Comparison of ENCODE assay signal across 8 mouse cellular contexts in the genomic region with DNA sequence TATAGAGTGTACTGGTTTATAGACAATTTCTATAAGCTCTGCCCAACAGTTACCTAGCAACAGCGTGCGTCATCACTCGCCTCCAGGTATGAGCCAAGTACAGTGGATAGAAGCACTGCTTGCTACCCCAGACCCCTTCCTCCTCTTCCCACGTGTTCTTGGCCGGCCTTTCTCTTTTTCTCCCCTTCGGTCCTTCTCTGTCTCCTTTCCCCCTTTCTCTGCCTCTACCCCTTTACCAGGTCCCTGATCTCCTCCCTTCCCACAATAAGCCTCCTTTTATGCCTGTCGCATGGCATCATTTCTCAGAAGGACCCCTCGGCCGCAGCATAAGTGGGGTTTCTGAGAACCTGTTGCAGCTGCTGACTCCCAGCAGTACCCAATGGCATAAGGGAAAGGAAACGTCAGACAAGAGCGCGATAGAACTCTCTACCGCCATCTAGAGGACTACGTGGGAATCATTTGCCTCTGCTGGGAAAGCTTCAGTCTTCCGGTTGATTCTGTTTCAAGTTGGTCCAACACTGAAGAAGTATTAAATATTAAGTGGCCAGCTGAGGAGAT. TPM values are rescaled to one million over a fixed set of nuclear protein-coding genes. Genes with fewer than 3 reads are reported as not detected.
DNase-seq lines count a peak whose midpoint lies in the region; ATAC-seq and TF ChIP-seq lines count a peak whose summit lies in the region.

No protein-coding gene starts in this region.

- peak; percentile 88 for DNase-seq in MN1 (ENCODE audit: low spot score)
- DNase-seq in cerebellum, adult 11 months, result peak; percentile 65
- DNase-seq in forebrain, embryonic 14.5 days (ENCODE audit: low spot score), result peak; percentile 93
- peak; percentile 80 for DNase-seq in heart, postnatal 4 days
- peak; percentile 60 to 71 for DNase-seq in layer of hippocampus, adult 8-10 months (ENCODE audit: low spot score in 2 of 2)
- no peak for DNase-seq in lung, adult 2 months
- DNase-seq in thymus, postnatal 14 days, result peak; percentile 83

- no peaks in the 10 kb centered on the region for H3K9me3 ChIP-seq in forebrain, embryonic 14.5 days (replicated peaks; ENCODE audit: control insufficient read depth, low read length)

- peak; percentile 45; the same call in 1 of the 2 replicates for ATAC-seq in forebrain, embryonic 14.5 days
- peak; percentile 93 for ATAC-seq in neutrophil, adult 5-6 weeks (ENCODE audit: extremely low read depth, insufficient number of reproducible peaks, low FRiP score, poor library complexity, severe bottlenecking)

- 0 out of 2 replicates have a peak, but pooled peaks cover 7% of the 10 kb centered on the region for H3K4me1 ChIP-seq in forebrain, embryonic 14.5 days (ENCODE audit: control insufficient read depth, insufficient read depth, low read length)
- peaks cover 7% of the 10 kb centered on the region for H3K4me1 ChIP-seq in lung, adult 2 months (ENCODE audit: control insufficient read depth, insufficient read depth, low read length)

- no peaks in the 10 kb centered on the region; the same call in 1 of the 2 replicates for H3K27me3 ChIP-seq in forebrain, embryonic 14.5 days (replicated peaks; ENCODE audit: control insufficient read depth, insufficient read depth, low read length)

- no peak for TF ChIP-seq POLR2A in lung, adult 2 months (IDR thresholded peaks at IDR 0.05; ENCODE audit: borderline replicate concordance, extremely low read depth, low read depth, low read length)

- no peaks in the 10 kb centered on the region for H3K36me3 ChIP-seq in forebrain, embryonic 14.5 days (ENCODE audit: control insufficient read depth, insufficient read depth, low read length)

- H3K4me2 ChIP-seq in forebrain, embryonic 14.5 days (ENCODE audit: low read length), result peak overlapping the region; percentile 20

- WGBS in forebrain, embryonic 14.5 days, result 19% methylated on average over 15 of the region's 15 CpGs
- 24% methylated on average over 15 of the region's 15 CpGs for WGBS in lung, adult 2 months

- H3K9ac ChIP-seq in forebrain, embryonic 14.5 days (ENCODE audit: low read length), result no peak overlapping the region

- H3K27ac ChIP-seq in forebrain, embryonic 14.5 days (ENCODE audit: low read depth, low read length), result no peak overlapping the region

- peak; percentile 72 for TF ChIP-seq CTCF in lung, adult 2 months (IDR thresholded peaks at IDR 0.05; ENCODE audit: insufficient read depth, low read length)

- H3K4me3 ChIP-seq in forebrain, embryonic 14.5 days (ENCODE audit: low read depth, low read length), result no peak overlapping the region
- H3K4me3 ChIP-seq in lung, adult 2 months (replicated peaks; ENCODE audit: extremely low read depth, low read depth, low read length), result no peak overlapping the region

RNA-seq across cellular contexts. Expression of a gene that starts 24.8 kb away (rescaled TPM):
- not detected in 2 replicates for polyA plus RNA-seq in forebrain, embryonic 14.5 days (2014; fragmentation: Nextera tagmentation; extraction: Ambion mirVana)
- not detected for total RNA-seq in heart, postnatal 4 days (2021)
- not detected for total RNA-seq in layer of hippocampus, adult 8-10 months (2022)
- not detected in 2 replicates for polyA plus RNA-seq in lung, adult 2 months (2012; rRNA removed)
- not detected in 2 replicates for total RNA-seq in neutrophil, adult 5-6 weeks (2017)

RNA-seq across cellular contexts. Expression of a gene that starts 27.2 kb away (rescaled TPM):
- polyA plus RNA-seq in forebrain, embryonic 14.5 days (2014; fragmentation: Nextera tagmentation; extraction: Ambion mirVana), result 53.0 and 60.9 TPM in 2 replicates
- 10 to 100 TPM; 77.9 to 96.2 TPM for total RNA-seq in heart, postnatal 4 days (2021)
- 10 to 100 TPM; 19.4 to 26.3 (median 21.0) TPM for total RNA-seq in layer of hippocampus, adult 8-10 months (2022)
- polyA plus RNA-seq in lung, adult 2 months (2012; rRNA removed), result 185 and 186 TPM in 2 replicates
- 3.7 and 5.9 TPM in 2 replicates for total RNA-seq in neutrophil, adult 5-6 weeks (2017)

RNA-seq across cellular contexts. Expression of a gene that starts 32.5 kb away (rescaled TPM):
- polyA plus RNA-seq in forebrain, embryonic 14.5 days (2014; fragmentation: Nextera tagmentation; extraction: Ambion mirVana), result 0.61 TPM in 1 of 2 replicates, not detected in the other
- 1 to 10 TPM in 1 of 2 experiments, not detected in 1; 1.3 TPM for total RNA-seq in heart, postnatal 4 days (2021)
- total RNA-seq in layer of hippocampus, adult 8-10 months (2022), result 1 to 10 TPM in 1 of 4 experiments, under 1 TPM in 3; 0.22 to 1.1 (median 0.41) TPM
- polyA plus RNA-seq in lung, adult 2 months (2012; rRNA removed), result not detected in 2 replicates
- 1.1 and 1.5 TPM in 2 replicates for total RNA-seq in neutrophil, adult 5-6 weeks (2017)

RNA-seq across cellular contexts. Expression of a gene that starts 53.6 kb away (rescaled TPM):
- polyA plus RNA-seq in forebrain, embryonic 14.5 days (2014; fragmentation: Nextera tagmentation; extraction: Ambion mirVana), result 1,462 and 1,472 TPM in 2 replicates
- total RNA-seq in heart, postnatal 4 days (2021), result 1,000 to 10,000 TPM; 1,093 to 1,133 TPM
- 1,000 to 10,000 TPM; 1,566 to 2,023 (median 1,742) TPM for total RNA-seq in layer of hippocampus, adult 8-10 months (2022)
- polyA plus RNA-seq in lung, adult 2 months (2012; rRNA removed), result 212 and 340 TPM in 2 replicates
- total RNA-seq in neutrophil, adult 5-6 weeks (2017), result 535 and 559 TPM in 2 replicates

RNA-seq across cellular contexts. Expression of a gene that starts 59.5 kb away (rescaled TPM):
- polyA plus RNA-seq in forebrain, embryonic 14.5 days (2014; fragmentation: Nextera tagmentation; extraction: Ambion mirVana), result 119 and 151 TPM in 2 replicates
- total RNA-seq in heart, postnatal 4 days (2021), result 10 to 100 TPM; 89.8 to 90.8 TPM
- 10 to 100 TPM; 36.8 to 48.9 (median 39.1) TPM for total RNA-seq in layer of hippocampus, adult 8-10 months (2022)
- 131 and 171 TPM in 2 replicates for polyA plus RNA-seq in lung, adult 2 months (2012; rRNA removed)
- total RNA-seq in neutrophil, adult 5-6 weeks (2017), result 6.4 and 11.4 TPM in 2 replicates
